Mouse (Mus musculus) brown adipose tissue, adult 24 weeks (tissue): Measurements from ENCODE around the gene Gimap3. TPM values are rescaled to one million over a fixed set of nuclear protein-coding genes. Genes with fewer than 3 reads are reported as not detected.

Experiments used
- H3K27ac ChIP-seq: fragments of 200-500 bp; replicated peaks from 2 replicates; pipeline ENCODE4 v1.5.1; 2012; ENCODE audit warnings: low read depth, mild to moderate bottlenecking, low read length
- H3K4me1 ChIP-seq: fragments of 200-500 bp; 2 replicates; pipeline ENCODE4 v1.6.1; 2012; ENCODE audit warnings: low read length, mixed read lengths; ENCODE audit not compliant: control insufficient read depth, insufficient read depth, insufficient read length
- H3K4me3 ChIP-seq: fragments of 200-500 bp; 2 replicates; pipeline ENCODE4 v1.5.1; 2012; ENCODE audit warnings: low read depth, mild to moderate bottlenecking, low read length, moderate library complexity; ENCODE audit not compliant: insufficient read depth
- polyA plus RNA-seq: library from polyadenylated mRNA; stranded (reverse); fragments of >200 nt; gene quantifications from 2 replicates; pipeline ENCODE4 v1.2.4, GENCODE M21; 2012; ENCODE audit not compliant: missing spikeins, insufficient read depth, insufficient read length

The Gimap3 gene
- polyA plus RNA-seq, 1 experiment: 0.79 TPM

DNA sequence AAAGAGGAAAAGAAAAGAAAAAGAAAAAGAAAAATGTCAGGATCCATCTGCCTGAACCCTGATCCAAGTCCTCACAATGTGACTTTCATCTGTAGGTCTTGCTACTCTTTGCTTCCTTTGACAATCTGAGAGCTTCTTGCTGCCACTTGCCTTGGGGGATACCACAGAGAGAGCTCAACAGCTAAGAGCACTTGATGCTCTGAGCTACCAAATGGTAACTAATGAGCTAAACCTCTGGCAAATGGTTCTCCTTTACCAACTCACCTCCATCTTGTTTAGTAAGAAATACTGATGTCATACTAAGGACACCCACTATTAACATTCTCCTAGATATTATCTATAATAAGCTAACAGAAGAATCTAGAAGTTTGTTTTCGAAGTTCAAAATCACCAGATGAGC lies 37.0 kb downstream of the Gimap3 start:
- Histone ChIP-seq H3K27ac (no peak overlapping the region), H3K4me3 (no peak overlapping the region), H3K4me1 (no peaks in the 10 kb centered on the region)

- Histone ChIP-seq H3K27ac (no peak overlapping the region), H3K4me3 (no peak overlapping the region), H3K4me1 (no peaks in the 10 kb centered on the region)
Observed at GRCm38 (mm10) chr6:48732864-48733304, 37.8 kb downstream of the Gimap3 start.

GRCm38 (mm10) chr6:48727761-48728160 lies 42.9 kb downstream of the Gimap3 start:
- Histone ChIP-seq H3K4me1 (no peaks in the 10 kb centered on the region), H3K4me3 (no peak overlapping the region), H3K27ac (no peak overlapping the region)

- H3K4me1 ChIP-seq: no peaks in the 10 kb centered on the region
- H3K4me3 ChIP-seq: no peak overlapping the region
- 0 out of 2 replicates have a peak overlapping the region, but pooled peaks have one; percentile 26 for H3K27ac ChIP-seq
Observed at GRCm38 (mm10) chr6:48725476-48725875, 45.2 kb downstream of the Gimap3 start.

- Histone ChIP-seq H3K27ac (no peak overlapping the region), H3K4me3 (no peak overlapping the region), H3K4me1 (no peaks in the 10 kb centered on the region)
Observed at GRCm38 (mm10) chr6:48723468-48723867, 47.2 kb downstream of the Gimap3 start.

GRCm38 (mm10) chr6:48720326-48720725 lies 50.3 kb downstream of the Gimap3 start:
- Histone ChIP-seq H3K27ac (no peak overlapping the region), H3K4me3 (no peak overlapping the region), H3K4me1 (no peaks in the 10 kb centered on the region)

DNA sequence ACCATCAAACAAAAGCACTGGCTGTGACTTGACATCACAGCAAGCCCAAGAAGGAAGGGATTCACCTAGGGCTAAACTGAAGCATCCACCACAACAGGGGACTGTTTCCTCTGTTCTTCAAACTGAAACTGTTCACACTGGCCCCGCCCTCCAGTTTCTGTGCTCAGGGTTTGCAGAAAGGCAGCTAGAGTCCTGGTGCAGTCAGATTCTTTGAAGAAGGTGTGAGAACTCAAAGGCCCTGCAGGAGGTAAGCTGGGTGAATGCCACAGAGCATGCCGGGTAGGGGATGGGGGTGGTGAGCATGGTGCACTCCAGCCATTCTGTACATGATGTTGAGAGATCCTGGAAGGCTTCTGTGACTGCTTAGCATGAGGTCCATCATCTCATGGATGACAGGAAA lies 52.2 kb downstream of the Gimap3 start, which contains the start of the genes Gm28053 and Gimap7:
Gene Gm28053, plus strand, starts transcription at position 153 of the 400 bp plus-strand sequence.
Gene Gimap7, plus strand, starts transcription at position 167 of the 400 bp plus-strand sequence.
- H3K4me3 ChIP-seq: no peak within 1 kb of the TSS
- no peaks in the 10 kb centered on the region for H3K4me1 ChIP-seq
- no peak within 1 kb of the TSS for H3K27ac ChIP-seq

Other genes starting within 250 kb of the Gimap3 start
- 3.1 and 4.0 TPM in 2 replicates for gene Atp6v0e2, start 233.2 kb downstream of the Gimap3 start, polyA plus RNA-seq
- 9.1 and 22.4 TPM in 2 replicates for gene Lrrc61, start 216.1 kb downstream of the Gimap3 start, polyA plus RNA-seq
- gene Rarres2, start 198.1 kb downstream of the Gimap3 start, polyA plus RNA-seq: 260 and 356 TPM in 2 replicates
- gene Gm45021, start 181.2 kb downstream of the Gimap3 start, polyA plus RNA-seq: not detected in 2 replicates
- gene Repin1, start 177.0 kb downstream of the Gimap3 start, polyA plus RNA-seq: 14.1 and 17.4 TPM in 2 replicates
- gene Gm44965, start 176.9 kb downstream of the Gimap3 start, polyA plus RNA-seq: not detected in 2 replicates
- 1.2 and 2.3 TPM in 2 replicates for gene Zfp775, start 168.8 kb downstream of the Gimap3 start, polyA plus RNA-seq
- gene AI854703, start 144.1 kb downstream of the Gimap3 start, polyA plus RNA-seq: 2.3 and 2.9 TPM in 2 replicates
- 3.4 and 5.1 TPM in 2 replicates for gene Gimap8, start 123.6 kb downstream of the Gimap3 start, polyA plus RNA-seq
- gene Gimap9, start 94.7 kb downstream of the Gimap3 start, polyA plus RNA-seq: 2.5 and 5.9 TPM in 2 replicates
- 13.3 and 27.1 TPM in 2 replicates for gene Gimap4, start 86.3 kb downstream of the Gimap3 start, polyA plus RNA-seq
- 27.2 and 40.0 TPM in 2 replicates for gene Gimap6, start 62.6 kb downstream of the Gimap3 start, polyA plus RNA-seq
- not detected in 2 replicates for gene Gm28053, start 52.2 kb downstream of the Gimap3 start, polyA plus RNA-seq
- gene Gimap7, start 52.2 kb downstream of the Gimap3 start, polyA plus RNA-seq: not detected in 2 replicates
- gene Gimap1, start 31.8 kb downstream of the Gimap3 start, polyA plus RNA-seq: 2.0 and 3.2 TPM in 2 replicates
- 2.2 and 2.5 TPM in 2 replicates for gene Gimap5, start 24.7 kb downstream of the Gimap3 start, polyA plus RNA-seq
- gene Tmem176a, start 70.1 kb upstream of the Gimap3 start, polyA plus RNA-seq: 6.5 and 13.7 TPM in 2 replicates
- 17.6 and 21.0 TPM in 2 replicates for gene Tmem176b, start 70.6 kb upstream of the Gimap3 start, polyA plus RNA-seq
- gene Aoc1, start 102.0 kb upstream of the Gimap3 start, polyA plus RNA-seq: not detected in 2 replicates
- gene 1600015I10Rik, start 159.0 kb upstream of the Gimap3 start, polyA plus RNA-seq: 0.46 TPM in 1 of 2 replicates, not detected in the other
- not detected in 2 replicates for gene Doxl2, start 204.1 kb upstream of the Gimap3 start, polyA plus RNA-seq
- not detected in 2 replicates for gene Svs1, start 216.0 kb upstream of the Gimap3 start, polyA plus RNA-seq